Mouse (Mus musculus): ENCODE data around the gene Lmntd2.
"Not testable (repeated sequence)": the region's sequence is repeated elsewhere in the genome, so short reads cannot be mapped to it uniquely, and the experiment has no call there.

Lmntd2 gene

DNA sequence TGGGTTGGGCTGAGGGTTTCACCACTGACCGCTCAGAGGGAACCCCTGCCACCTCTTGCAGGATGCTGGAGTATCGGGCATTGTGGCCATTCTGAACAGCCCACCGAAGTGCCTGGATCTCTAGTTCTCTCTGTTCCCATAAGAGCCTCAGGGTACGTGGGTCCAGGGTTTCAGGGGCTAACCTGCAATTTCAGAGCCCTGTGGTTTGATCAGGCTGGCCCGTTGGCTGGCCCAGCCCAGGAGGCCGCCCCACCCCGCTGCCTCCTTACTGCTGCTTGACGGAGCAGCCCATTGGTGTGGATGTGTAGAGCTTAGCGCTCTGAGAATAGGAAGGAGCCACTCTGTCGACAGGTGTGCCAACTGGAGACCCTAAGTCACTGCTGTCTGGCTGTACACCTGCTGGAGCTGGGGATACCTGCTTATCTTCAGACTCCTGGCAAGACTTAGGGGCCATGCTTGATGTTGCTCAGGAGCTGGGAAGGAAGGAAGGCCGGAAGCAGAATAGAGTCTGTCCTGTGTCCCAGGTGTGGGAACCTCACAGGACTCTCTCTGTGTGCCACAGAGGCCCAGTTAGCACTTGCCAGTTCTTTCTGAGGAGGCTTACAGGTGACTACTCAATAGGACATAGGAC lies at the start of gene Lmntd2:
Gene Lmntd2 (minus strand): TSS at position 476 of the 631 bp plus-strand sequence.
- DNase-seq (ENCODE audit: low read depth) = no peak

DNA sequence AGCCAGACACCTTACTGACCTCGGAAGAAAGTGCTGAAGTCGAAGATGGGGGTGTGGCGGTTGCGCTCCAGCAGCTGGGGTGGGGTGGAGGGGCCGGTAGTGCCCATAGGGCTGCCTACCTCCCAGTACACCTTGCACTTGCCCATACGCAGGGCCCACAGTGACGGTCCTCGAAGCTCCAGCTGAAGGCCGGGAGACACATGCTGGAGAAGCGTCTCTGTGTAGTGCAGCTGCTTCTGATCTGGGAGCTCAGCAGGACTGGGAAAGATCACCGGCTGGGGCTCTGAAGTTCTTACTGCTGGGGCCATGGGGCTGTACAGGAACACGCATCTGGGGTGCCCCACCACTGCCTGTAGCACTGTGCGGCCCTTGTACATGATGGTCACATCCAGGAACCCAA lies 49.8 kb upstream of the Lmntd2 start:
- no peak for DNase-seq (ENCODE audit: low read depth)

DNA sequence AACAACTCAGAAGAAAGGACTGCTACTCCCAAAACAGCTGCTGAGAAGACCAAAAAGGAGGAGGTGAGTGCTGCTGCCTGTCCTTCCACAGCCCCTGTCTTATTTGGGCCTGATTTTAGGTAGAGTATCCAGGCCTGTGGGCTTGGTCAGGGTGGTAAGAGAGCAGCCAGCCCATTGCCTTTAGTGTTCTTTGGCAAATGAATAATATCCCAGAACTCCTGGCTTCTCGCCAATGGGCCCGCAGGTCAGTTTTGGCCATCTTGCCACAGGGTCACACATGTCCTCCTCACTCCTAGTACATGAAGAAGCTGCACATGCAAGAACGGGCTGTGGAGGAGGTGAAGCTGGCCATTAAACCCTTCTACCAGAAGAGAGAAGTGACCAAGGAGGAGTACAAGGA lies 47.6 kb upstream of the Lmntd2 start:
- DNase-seq (ENCODE audit: low read depth) = no peak

DNA sequence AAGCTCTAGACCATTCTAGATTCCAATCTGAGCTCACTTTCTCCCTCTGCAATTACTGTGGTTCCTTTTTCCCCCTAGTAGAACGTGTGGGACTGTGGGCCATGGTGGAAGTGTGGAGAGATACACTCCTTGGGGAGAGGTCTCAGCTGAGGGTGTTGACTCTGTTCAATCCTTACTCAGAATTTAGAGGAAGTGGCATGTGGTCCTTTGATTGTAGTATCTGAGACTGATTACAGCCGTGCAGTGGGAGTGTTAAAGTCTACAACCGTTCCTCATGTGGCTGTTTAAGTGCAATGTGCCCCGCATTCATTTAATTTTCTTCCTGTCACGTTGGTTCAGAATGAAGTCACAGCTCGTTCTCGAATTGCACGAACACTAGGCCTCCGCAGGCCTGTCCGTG lies 42.3 kb upstream of the Lmntd2 start:
- DNase-seq (ENCODE audit: low read depth) = no peak

DNA sequence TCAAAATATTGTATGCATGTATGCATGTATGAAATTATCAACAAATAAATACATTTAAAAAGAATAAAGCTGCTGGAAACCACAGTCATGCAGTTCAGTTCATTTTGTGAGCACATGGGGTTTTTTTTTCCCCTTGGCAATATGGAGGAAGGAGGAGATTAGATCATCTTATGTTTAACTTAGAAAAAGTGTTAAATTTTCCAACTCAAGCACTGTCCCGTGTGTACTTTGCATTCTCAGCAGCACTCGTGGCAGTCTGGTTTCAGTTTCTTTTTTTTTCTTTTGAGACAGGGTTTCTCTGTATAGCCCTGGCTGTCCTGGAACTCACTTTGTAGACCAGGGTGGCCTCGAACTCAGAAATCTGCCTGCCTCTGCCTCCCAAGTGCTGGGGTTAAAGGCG lies 36.6 kb upstream of the Lmntd2 start:
- DNase-seq (ENCODE audit: low read depth) = not testable (repeated sequence)

DNA sequence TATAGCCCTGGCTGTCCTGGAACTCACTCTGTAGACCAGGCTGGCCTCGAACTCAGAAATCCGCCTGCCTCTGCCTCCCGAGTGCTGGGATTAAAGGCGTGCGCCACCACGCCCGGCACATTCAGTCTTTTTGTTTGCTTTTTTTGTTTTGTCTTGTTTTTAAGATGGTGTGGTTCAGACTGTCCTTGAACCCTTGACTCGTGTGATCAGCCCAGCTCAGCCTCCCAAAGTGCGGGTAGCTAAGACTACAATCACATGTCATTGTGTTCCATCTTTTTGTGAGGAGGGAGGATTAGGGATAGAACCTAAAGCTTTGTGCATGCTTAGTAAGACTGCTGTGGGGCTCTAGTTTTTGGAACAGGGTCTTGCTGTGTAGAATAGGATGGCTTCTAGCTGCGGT lies 17.7 kb upstream of the Lmntd2 start:
- no peak for DNase-seq (ENCODE audit: low read depth)

DNA sequence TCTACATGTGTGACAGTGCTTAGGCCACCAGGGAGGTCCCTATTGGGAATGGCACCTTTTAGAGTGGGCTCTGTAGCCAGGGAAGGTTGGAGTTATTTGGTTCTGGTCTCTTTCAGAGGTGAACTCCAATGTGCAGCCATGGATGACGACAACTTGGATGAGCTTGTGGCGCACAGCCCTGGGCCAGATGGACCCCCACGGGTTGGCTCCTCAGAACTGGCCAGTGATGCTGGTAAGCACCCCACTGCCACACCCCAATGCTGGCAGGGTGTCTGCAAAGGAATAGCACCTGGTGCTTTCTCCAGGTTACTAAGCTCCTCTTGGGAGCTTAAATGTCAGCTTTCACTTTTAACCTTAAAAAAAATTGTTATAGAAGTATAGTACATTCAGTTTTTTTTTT lies 17.2 kb upstream of the Lmntd2 start:
- DNase-seq (ENCODE audit: low read depth) = no peak

DNA sequence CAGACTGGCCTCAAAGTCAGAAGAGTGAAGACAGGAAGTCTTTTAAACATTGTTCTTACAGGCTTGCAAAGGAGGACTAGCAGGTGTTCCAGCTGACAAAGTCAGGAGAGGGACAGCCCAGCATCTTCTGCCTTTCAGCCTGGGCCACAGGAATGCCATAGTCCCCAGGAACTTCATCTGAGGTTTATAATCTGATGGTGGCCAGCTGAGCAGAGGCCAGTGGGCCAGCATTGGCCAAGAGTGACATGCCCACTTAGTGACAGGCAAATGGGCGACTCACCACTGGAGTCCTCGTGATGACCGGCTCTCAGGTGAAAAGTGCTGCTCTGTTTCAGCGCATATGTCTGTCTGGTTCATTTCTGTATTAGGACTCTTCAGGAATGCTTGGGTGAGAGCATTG lies 16.7 kb upstream of the Lmntd2 start:
- no peak for DNase-seq (ENCODE audit: low read depth)

DNA sequence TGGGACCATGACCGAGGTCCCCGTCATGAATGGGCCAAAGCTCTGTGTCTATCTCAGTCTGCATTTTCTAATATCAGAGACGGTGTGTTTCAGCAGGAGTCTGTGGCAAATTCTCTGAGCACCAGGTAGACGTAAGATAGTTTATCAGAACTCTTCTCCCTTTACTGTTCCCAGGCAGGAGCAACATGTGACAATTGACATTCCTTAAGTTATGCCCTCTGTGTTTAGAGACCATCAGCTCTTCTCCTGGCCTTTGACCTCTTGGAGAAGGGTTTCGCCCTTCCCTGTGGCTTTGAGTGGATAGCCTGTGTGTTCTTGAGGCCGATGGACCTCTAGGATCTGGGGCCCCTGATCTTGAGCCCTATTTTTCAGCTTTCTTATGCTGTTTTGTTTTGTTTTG lies 15.8 kb upstream of the Lmntd2 start:
- DNase-seq (ENCODE audit: low read depth) = no peak

DNA sequence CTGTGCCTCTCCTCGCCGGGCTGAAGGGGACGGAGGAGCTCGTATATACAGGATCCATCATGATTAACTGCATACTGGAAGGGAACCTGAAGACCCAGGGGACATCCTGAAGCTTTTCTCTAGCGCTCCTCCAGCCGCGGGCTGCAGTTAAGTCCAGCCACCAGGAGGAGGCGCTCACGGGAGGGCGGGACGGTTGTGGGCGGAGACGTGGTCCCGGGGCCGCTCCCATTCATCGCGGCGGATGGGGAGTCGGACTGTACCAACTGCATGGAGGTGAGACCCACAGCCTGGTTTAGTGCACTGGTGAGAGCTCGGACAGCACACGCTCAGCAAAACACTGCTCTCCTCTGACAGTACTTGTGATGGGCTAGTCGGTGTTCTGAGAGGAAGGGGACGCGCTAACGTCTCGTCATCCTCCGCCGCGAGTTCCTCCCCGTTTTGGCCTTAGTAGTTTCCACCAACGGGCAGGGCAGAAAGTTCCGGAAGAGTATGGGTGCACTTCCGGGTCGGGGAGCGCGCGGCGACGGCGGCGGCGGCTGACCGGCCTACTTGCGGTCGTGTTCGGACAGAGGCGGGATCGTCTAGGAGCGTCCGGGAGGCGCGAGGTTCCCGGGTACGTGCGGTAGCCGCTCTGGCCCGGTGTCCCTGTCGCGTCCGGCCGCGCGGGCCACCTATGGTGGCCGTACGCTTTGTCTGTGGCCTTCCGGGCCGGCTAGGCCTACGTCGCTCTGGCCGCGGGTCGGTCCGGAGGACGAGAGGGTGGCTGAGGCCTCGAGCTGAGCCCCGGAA lies 14.6 kb upstream of the Lmntd2 start, which contains the start of gene Phrf1:
Gene Phrf1 (plus strand): TSS at position 506 of the 789 bp plus-strand sequence.
- peak; percentile 92 for DNase-seq (ENCODE audit: low read depth)

DNA sequence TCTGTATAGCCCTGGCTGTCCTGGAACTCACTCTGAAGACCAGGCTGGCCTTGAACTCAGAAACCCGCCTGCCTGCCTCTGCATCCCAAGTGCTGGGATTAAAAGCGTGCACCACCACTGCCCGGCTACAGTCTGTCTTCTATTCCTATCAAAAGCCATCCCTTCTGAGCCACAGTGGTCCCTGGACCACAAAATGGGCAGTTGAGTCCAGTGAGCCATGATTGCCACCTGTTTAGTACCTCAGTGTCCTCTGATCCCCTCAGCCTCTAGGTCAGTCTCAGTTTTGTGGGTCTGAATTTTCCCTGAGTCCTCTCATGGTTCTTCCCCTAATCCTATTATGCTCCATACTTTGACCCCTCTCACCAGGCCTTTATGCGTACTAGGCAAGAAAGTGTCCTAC lies 13.9 kb upstream of the Lmntd2 start:
- no peak for DNase-seq (ENCODE audit: low read depth)

DNA sequence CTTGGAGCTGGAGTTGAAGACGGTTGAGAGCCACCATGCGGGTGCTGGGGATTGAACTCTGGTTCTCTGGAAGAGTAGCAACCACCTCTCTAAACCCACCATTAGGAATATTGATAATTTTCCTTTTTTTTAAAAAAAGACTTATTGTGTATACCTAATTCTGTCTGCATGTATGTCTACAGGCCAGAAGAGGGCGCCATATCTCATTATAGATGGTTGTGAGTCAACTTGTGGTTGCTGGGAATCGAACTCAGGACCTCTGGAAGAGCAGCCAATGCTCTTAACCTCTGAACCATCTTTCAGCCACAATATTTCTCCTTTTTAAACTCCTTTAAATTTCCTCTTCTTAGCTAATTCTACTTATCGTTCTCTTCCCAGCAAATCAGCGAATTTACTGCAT lies 12.7 kb upstream of the Lmntd2 start:
- DNase-seq (ENCODE audit: low read depth) = peak; percentile 12

DNA sequence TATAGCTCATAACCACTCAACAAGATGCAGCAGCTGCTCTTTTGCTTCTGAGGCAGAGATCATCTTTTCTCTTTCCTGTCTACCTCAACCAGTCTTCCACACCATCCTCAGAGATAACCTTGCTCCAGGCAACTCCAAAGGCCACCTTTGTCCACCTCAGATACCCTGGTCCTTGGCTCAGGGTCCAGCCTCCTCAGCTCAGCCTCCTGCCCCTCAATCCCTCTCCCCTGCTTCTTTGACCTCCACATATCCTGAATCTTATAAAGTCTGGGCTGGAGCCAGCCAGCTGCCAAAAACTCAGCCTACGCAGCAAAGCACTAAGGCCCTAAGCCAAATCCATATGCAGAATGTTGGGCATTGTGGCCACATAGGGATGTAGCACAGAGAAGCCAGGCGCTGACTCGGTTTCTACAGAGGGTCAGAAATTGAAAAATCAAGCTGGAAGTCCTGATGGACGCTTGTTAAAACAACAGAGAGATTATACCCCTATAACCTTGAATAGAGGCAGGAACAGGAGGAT lies 8.9 kb upstream of the Lmntd2 start:
- DNase-seq (ENCODE audit: low read depth) = no peak

DNA sequence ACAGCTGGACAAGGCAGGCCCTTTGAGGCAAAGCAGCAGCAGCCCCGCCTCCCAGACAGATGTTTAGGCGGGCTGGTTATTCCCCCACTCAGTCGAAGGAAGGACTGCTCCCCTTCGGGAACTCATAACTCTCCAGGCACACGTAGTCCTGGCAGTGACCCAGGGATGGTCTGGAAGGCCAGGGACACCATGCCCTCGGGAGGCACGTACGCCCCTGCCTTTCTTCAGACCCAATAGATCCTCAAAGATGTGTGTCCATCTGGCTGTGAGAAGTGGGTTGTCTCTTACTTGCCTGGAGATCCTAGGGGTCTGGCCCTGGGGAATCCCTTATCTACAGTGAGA lies 8.2 kb upstream of the Lmntd2 start:
- no peak for DNase-seq (ENCODE audit: low read depth)

DNA sequence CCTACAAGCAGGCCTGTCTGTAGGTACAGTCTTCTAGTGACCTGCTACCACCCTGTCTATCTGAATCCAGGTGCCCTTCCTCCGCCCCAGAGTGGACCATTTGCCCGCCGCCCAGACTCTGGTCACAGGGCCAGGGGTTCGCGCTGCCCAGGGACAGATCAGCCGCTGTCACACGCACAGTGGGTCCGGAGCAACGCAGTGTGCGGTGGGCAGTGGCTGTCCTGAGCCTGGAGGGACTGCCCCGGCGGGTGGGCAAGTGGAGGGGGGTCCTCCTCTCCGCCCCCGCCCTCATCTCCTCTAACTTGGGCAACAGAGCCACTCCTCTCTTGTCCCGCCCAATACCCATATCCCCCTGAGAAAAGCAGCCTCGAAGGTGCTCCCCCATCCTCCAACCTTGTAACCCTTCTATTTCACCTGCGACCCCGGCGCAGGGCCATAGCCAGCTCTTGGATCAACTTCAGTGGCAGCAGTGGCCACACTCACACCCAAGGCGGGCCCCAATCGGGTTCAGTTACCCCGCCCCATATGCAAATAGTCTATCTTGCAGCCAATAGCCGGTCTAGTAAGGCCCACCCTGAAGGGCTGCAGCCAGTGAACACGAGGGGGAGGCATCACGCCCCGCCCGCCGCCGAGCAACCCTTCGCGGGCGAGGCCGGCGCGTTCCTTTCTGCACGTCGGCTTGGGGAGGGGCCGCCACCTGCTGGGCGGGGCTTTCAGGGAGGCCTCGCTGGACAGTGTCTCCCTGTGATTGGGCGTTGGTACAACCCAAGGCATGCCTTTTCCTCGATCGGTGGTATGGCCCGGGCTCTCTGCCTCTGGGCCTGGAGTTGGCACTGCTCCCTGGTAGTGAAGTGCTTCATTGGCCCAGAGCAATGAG lies 7.6 kb upstream of the Lmntd2 start:
- DNase-seq (ENCODE audit: low read depth) = peak; percentile 99

DNA sequence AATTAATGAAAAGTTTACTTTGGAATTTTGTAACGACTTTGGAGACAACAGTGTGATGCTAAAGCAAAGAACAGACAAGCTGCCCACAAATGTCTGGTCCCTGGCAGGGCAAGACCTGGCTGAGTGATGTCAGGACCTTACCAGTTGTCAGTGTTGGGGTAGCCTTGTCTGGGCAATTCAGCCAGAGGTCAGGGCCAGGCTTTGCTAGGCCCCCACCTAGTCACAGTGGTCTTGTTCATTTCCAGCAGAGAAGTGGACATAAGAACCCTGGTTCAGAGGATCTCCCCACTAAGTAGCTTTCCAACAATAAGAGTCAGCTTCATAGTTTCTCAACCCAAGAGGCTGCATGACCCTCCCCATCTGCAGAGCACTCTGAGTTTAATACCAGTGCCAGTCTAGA lies 6.5 kb upstream of the Lmntd2 start:
- no peak for DNase-seq (ENCODE audit: low read depth)

DNA sequence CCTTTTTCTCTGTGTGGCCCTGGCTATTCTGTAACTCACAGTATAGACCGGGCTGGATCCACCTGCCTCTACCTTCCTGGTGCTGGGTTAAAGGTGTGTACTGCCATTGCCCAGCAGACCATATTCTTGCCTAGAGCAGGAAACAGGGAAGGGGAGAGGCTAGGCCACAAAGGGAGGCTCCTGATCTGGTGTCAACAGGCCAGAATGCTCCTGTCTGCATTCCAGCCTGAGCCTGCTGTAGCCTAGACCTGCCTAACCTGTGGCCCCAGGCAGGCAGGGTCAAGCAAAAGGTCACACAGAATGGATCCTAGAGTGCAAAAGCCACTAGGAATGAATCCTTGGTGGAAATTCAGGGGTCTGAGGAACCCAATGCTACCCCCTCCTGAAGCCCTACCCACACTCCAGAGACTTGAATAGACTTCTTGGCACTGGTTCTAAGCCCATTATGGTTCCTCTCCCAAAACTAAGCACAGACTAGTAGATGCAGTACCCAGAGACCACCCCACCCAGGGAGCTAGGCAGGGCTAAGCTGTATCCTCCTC lies 5.7 kb upstream of the Lmntd2 start:
- DNase-seq (ENCODE audit: low read depth) = no peak

DNA sequence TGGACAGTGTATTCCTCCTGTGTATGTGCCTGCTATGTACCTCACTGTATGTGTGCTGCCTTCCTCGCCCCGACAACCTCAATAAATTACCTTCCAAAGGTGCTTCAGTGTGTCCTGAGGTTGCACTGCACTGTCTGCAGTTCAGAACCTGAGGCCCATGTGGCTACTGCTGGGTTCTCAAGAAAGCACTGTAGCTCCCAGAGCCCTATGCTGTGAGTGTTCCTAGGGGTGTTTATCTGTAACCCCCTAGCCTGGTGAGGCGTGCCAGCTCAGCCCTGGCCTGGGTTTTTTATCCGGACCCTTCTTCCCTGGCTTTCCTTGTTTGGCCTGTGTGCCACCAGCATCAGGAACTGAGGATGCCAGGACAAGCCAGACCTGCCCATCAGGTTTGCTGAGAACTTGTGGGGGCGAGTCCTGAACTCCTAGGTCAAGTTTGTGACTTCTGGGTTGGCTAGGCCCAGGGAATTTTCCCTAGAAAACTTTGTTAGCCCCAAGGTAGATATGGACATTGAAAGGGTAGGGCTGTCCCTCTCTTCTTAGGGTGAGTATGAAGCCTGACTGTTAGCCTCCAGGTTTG lies 4.8 kb upstream of the Lmntd2 start:
- no peak for DNase-seq (ENCODE audit: low read depth)

DNA sequence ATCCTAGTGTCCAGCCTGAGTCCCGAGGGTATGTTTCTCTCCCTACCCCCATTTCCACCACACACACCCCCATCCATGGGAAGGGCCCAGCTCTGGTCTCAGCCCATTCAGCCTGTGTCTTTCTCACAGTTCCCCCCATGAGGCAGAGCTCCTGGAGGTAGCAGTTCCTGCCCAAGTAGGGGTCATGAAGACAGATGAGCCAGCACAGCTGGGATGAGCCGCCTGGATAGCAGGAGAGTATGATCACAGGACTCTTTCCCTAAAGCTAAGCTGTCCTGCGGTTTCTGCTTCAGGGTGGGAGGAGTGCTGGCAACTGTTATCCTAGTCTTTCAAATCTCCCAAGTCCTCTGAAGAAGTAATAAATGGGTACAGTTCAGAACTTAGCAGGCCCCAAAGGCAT lies 4.3 kb upstream of the Lmntd2 start:
- DNase-seq (ENCODE audit: low read depth) = no peak

DNA sequence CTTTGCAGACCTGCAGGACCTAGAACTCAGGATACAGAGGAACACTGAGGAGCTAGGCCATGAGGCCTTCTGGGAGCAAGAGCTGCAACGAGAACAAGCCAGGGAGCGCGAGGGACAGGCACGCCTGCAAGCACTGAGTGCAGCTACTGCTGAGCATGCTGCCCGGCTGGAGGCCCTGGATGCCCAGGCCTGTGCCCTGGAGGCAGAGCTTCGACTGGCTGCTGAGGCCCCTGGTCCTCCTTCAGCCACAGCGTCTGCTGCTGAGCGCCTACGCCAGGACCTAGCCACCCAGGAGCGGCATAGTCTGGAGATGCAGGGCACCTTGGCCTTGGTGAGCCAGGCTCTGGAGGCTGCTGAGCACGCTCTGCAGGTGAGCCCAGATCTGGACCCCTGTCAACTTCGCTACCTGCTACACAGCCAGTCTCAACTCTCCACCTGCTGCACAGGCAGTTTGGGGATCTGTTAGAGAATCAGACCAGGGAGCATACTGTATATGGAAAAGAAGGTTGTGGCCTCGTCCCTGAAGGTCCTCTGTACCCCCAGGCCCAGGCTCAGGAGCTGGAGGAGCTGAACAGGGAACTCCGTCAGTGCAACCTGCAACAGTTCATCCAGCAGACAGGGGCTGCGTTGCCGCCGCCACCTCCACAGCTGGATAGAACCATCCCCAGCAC lies 3.6 kb upstream of the Lmntd2 start:
- no peak for DNase-seq (ENCODE audit: low read depth)

DNA sequence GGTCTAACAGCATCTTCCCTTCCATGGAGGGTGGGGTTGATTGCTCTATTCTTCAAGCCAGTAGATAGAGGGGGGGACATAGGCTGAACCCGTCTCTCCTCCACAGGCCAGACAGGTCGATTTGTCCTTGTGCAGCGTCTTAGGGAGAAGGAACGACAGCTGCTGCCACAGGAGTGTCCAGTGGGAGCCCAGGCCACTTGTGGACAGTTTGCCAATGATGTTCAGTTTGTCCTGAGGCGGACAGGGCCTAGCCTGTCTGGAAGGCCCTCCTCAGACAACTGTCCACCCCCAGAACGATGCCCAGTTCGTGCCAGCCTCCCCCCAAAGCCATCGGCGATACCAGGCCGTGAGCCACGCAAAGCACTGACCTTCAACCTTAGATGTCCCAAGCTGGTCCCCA lies 3.0 kb upstream of the Lmntd2 start:
- DNase-seq (ENCODE audit: low read depth) = no peak

All from NIH3T3 (cell line).